16 mouse cellular contexts compared by ENCODE assay signal in the genomic region with DNA sequence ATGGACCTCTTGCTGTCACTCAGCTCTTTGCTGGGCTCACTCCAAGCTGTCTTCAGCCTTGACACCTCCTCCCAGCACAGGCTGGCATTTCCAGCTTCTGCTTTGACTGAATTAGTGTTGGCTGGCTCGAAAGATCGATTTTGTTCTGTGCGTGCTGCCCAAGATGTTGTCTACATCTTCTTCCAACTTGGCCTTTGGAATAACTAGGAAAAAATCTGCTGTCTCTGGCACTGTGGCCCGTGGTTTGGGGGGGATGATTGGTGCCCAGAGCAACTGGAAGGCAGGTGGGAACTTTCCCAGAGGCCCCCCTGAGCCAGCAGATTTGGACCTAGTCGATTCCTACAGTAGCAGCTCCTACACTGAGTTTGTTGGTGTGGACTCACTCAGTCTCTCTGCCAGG.
A peak's percentile ranks its signal among the peaks of the same experiment; 100 is the strongest.
DNase-seq lines count a peak whose midpoint lies in the region; ATAC-seq and TF ChIP-seq lines count a peak whose summit lies in the region.
"Had no signal": no experiment of that assay in that cellular context is flagged by ENCODE, and none has a peak within 500 bp of the region (broad histone marks: within the 10 kb centered on the region; RNA-seq: fewer than 3 reads in every experiment).

No protein-coding gene starts in this region.

- peak; percentile 47 for ATAC-seq in forebrain, embryonic 16.5 days
- ATAC-seq: intestine, postnatal 0 days; midbrain, embryonic 16.5 days had no signal

- WGBS in forebrain, embryonic 16.5 days = 53% methylated on average over 5 of the region's 5 CpGs
- 81% methylated on average over 5 of the region's 5 CpGs for WGBS in forebrain, embryonic 10.5 days

- no peak overlapping the region for H3K27ac ChIP-seq in forebrain, embryonic 16.5 days (ENCODE audit: low read length)
- no peak overlapping the region for H3K27ac ChIP-seq in forebrain, embryonic 10.5 days
- H3K27ac ChIP-seq: hindbrain, embryonic 13.5 days; lung, embryonic 15.5 days; stomach, embryonic 15.5 days had no signal

- H3K9ac ChIP-seq in forebrain, embryonic 16.5 days (replicated peaks; ENCODE audit: low read depth, low read length) = no peak overlapping the region
- H3K9ac ChIP-seq: hindbrain, embryonic 13.5 days; lung, embryonic 15.5 days; stomach, embryonic 15.5 days had no signal

- H3K36me3 ChIP-seq in forebrain, embryonic 16.5 days (ENCODE audit: control insufficient read depth, insufficient read depth) = no peaks in the 10 kb centered on the region
- no peaks in the 10 kb centered on the region for H3K36me3 ChIP-seq in forebrain, embryonic 10.5 days (replicated peaks)
- H3K36me3 ChIP-seq: hindbrain, embryonic 13.5 days; lung, embryonic 15.5 days; stomach, embryonic 15.5 days had no signal

- no peaks in the 10 kb centered on the region for H3K9me3 ChIP-seq in forebrain, embryonic 16.5 days (ENCODE audit: control insufficient read depth, low read length)
- H3K9me3 ChIP-seq in forebrain, embryonic 10.5 days = no peaks in the 10 kb centered on the region
- H3K9me3 ChIP-seq: hindbrain, embryonic 13.5 days; lung, embryonic 15.5 days; stomach, embryonic 15.5 days had no signal

- H3K4me2 ChIP-seq in forebrain, embryonic 16.5 days (ENCODE audit: low read length) = no peak overlapping the region
- H3K4me2 ChIP-seq: hindbrain, embryonic 13.5 days; lung, embryonic 15.5 days; stomach, embryonic 15.5 days had no signal

- no peak for TF ChIP-seq POLR2A in brain, embryonic 14.5 days (IDR thresholded peaks at IDR 0.05; ENCODE audit: borderline replicate concordance, extremely low read depth, insufficient read depth, insufficient read length, poor library complexity, severe bottlenecking)

- TF ChIP-seq CTCF in brain, embryonic 14.5 days (IDR thresholded peaks at IDR 0.05; ENCODE audit: borderline replicate concordance, extremely low read depth, insufficient read depth, insufficient read length) = no peak

- H3K4me1 ChIP-seq in forebrain, embryonic 16.5 days (replicated peaks; ENCODE audit: control insufficient read depth, insufficient read depth, low read length) = 0 out of 2 replicates have a peak, but pooled peaks cover 2% of the 10 kb centered on the region
- H3K4me1 ChIP-seq in forebrain, embryonic 10.5 days = peaks cover 6% of the 10 kb centered on the region; the same call in 1 of the 2 replicates
- H3K4me1 ChIP-seq: hindbrain, embryonic 13.5 days; lung, embryonic 15.5 days; stomach, embryonic 15.5 days had no signal

- H3K27me3 ChIP-seq in forebrain, embryonic 16.5 days (replicated peaks; ENCODE audit: control insufficient read depth, insufficient read depth, low read length) = no peaks in the 10 kb centered on the region
- H3K27me3 ChIP-seq in forebrain, embryonic 10.5 days (ENCODE audit: poor library complexity, severe bottlenecking) = no peaks in the 10 kb centered on the region
- H3K27me3 ChIP-seq: hindbrain, embryonic 13.5 days; lung, embryonic 15.5 days; stomach, embryonic 15.5 days had no signal

- DNase-seq in forebrain, embryonic 10.5 days (ENCODE audit: extremely low spot score, low spot score) = no peak
- DNase-seq in brain, embryonic 14.5 days (ENCODE audit: low read depth) = peak; percentile 42
- peak; percentile 61 for DNase-seq in layer of hippocampus, adult 9-11 months
- DNase-seq in right cerebral cortex, postnatal 10 days (ENCODE audit: low spot score in 2 of 2) = peak; percentile 61 to 69
- DNase-seq in lung, adult 18-20 months = no peak
- no peak for DNase-seq in heart, adult 8-10 months (ENCODE audit: low spot score)
- DNase-seq: B cell, adult 2 months; cerebellum, adult 11-12 months; kidney, postnatal 10 days; spleen, adult 18-20 months had no signal

- no peak overlapping the region for H3K4me3 ChIP-seq in forebrain, embryonic 16.5 days (replicated peaks; ENCODE audit: low read length)
- no peak overlapping the region for H3K4me3 ChIP-seq in forebrain, embryonic 10.5 days
- H3K4me3 ChIP-seq: hindbrain, embryonic 13.5 days; lung, embryonic 15.5 days; stomach, embryonic 15.5 days had no signal

Comparison
In these comparisons a context has a peak if more than half of its experiments do, and no peak if none do; other contexts are left out.
1. DNase-seq: peak in brain, embryonic 14.5 days (single experiment), layer of hippocampus, adult 9-11 months (single experiment) and right cerebral cortex, postnatal 10 days (2 of 2); none in forebrain, embryonic 10.5 days (single experiment), lung, adult 18-20 months (0 of 2) and heart, adult 8-10 months (single experiment).